11 mouse cellular contexts compared by ENCODE assay signal in genomic region chr10:127323131-127323855, GRCm38 (mm10). TPM values are rescaled to one million over a fixed set of nuclear protein-coding genes. Genes with fewer than 3 reads are reported as not detected.
DNase-seq lines count a peak whose midpoint lies in the region; ATAC-seq and TF ChIP-seq lines count a peak whose summit lies in the region.
"Had no signal": no experiment of that assay in that cellular context is flagged by ENCODE, and none has a peak within 500 bp of the region (broad histone marks: within the 10 kb centered on the region; RNA-seq: fewer than 3 reads in every experiment).

No protein-coding gene starts in this region.

- ATAC-seq in hematopoietic stem cell, adult 5-6 weeks (replicated peaks in 1 of 2; ENCODE audit: insufficient read depth in 1 of 2, low FRiP score in 2 of 2, low TSS enrichment in 1 of 2, low read depth in 1 of 2, poor library complexity in 2 of 2, severe bottlenecking in 2 of 2) = peak; percentile 23 to 57; a peak in 2 of 4 replicates

- H3K9ac ChIP-seq in heart, adult 2 months (ENCODE audit: low read depth, low read length) = no peak overlapping the region
- H3K9ac ChIP-seq: kidney, embryonic 15.5 days had no signal

- no peaks in the 10 kb centered on the region for H3K4me1 ChIP-seq in heart, adult 2 months (ENCODE audit: control insufficient read depth, insufficient read depth, low read length)
- peaks cover 29% of the 10 kb centered on the region for H3K4me1 ChIP-seq in heart, embryonic 10.5 days

- TF ChIP-seq POLR2A in heart, adult 2 months (IDR thresholded peaks at IDR 0.05; ENCODE audit: insufficient read depth, low read depth, low read length) = no peak

- H3K9me3 ChIP-seq in heart, embryonic 10.5 days = no peaks in the 10 kb centered on the region
- H3K9me3 ChIP-seq: kidney, embryonic 15.5 days had no signal

- no peak for TF ChIP-seq EP300 in heart, adult 2 months (IDR thresholded peaks at IDR 0.05; ENCODE audit: insufficient read depth, low read depth, low read length)

- no peaks in the 10 kb centered on the region for H3K36me3 ChIP-seq in heart, adult 2 months (ENCODE audit: control insufficient read depth, insufficient read depth, low read length)
- no peaks in the 10 kb centered on the region for H3K36me3 ChIP-seq in heart, embryonic 10.5 days
- peaks cover 22% of the 10 kb centered on the region; the same call in 1 of the 2 replicates for H3K36me3 ChIP-seq in macrophage (ENCODE audit: inconsistent target)
- H3K36me3 ChIP-seq: kidney, embryonic 15.5 days had no signal

- intact Hi-C loops in heart, adult 2 months (cut with DNase I) = no loop called here

- H3K4me3 ChIP-seq in heart, adult 2 months = no peak overlapping the region
- H3K4me3 ChIP-seq in heart, embryonic 10.5 days = no peak overlapping the region
- H3K4me3 ChIP-seq in macrophage (ENCODE audit: inconsistent target) = peak overlapping the region; percentile 79
- H3K4me3 ChIP-seq: kidney, embryonic 15.5 days had no signal

- H3K27me3 ChIP-seq in heart, adult 2 months (ENCODE audit: control insufficient read depth, insufficient read depth, low read length) = 0 out of 2 replicates have a peak, but pooled peaks cover 2% of the 10 kb centered on the region
- H3K27me3 ChIP-seq in heart, embryonic 10.5 days (ENCODE audit: insufficient read depth, poor library complexity, severe bottlenecking) = peaks cover 77% of the 10 kb centered on the region

- no peak for TF ChIP-seq CTCF in heart, adult 2 months (IDR thresholded peaks at IDR 0.05)

- WGBS in heart, adult 2 months = 59% methylated on average over 17 of the region's 17 CpGs
- WGBS in heart, embryonic 10.5 days = 62% methylated on average over 17 of the region's 17 CpGs
- WGBS in macrophage (ENCODE audit: missing documents) = 9% methylated on average over 17 of the region's 17 CpGs

- DNase-seq in heart, adult 2 months = peak in 1 of 2 experiments; percentile 63
- no peak for DNase-seq in heart, embryonic 10.5 days (ENCODE audit: low spot score)
- peak; percentile 69 to 71 for DNase-seq in B cell, adult 2 months
- no peak for DNase-seq in frontal cortex, adult 2 months (ENCODE audit: extremely low spot score in 1 of 2, low spot score in 1 of 2)
- DNase-seq in cerebellum, postnatal 10 days = no peak
- DNase-seq in adrenal gland, postnatal 10 days = no peak
- DNase-seq: gastrocnemius, postnatal 10 days had no signal

- H3K27ac ChIP-seq in heart, adult 2 months = peak overlapping the region; percentile 38; the same call in 1 of the 2 replicates
- no peak overlapping the region for H3K27ac ChIP-seq in heart, embryonic 10.5 days
- H3K27ac ChIP-seq in macrophage = peak overlapping the region; percentile 95
- H3K27ac ChIP-seq: kidney, embryonic 15.5 days had no signal

- H3K79me2 ChIP-seq in heart, adult 2 months (replicated peaks; ENCODE audit: control insufficient read depth, insufficient read depth, low read length) = no peaks in the 10 kb centered on the region
- peaks cover 13% of the 10 kb centered on the region for H3K79me2 ChIP-seq in macrophage (ENCODE audit: inconsistent target)

RNA-seq across cellular contexts. Expression of gene Arhgap9, which starts 1.5 kb away (rescaled TPM):
- total RNA-seq in heart, adult 2 months (2021) = 1 to 10 TPM; 2.3 to 2.4 TPM
- polyA plus RNA-seq in heart, adult 2 months (2012; rRNA removed) = 2.5 and 4.8 TPM in 2 replicates
- polyA plus RNA-seq in heart, embryonic 10.5 days (2016; fragmentation: Nextera tagmentation; extraction: Ambion mirVana) = 0.87 and 3.1 TPM in 2 replicates
- total RNA-seq in hematopoietic stem cell, adult 5-6 weeks (2017) = 29.5 and 43.7 TPM in 2 replicates
- 100 to 1,000 TPM in 9 of 26 experiments, 10 to 100 TPM in 16, 1 to 10 TPM in 1; 7.6 to 191 (median 75.7) TPM for total RNA-seq in macrophage (2018; cell fraction: chromatin; rRNA removed)
- total RNA-seq in macrophage (2018; cell fraction: cytosol; rRNA removed) = 100 to 1,000 TPM in 9 of 26 experiments, 10 to 100 TPM in 17; 57.0 to 121 (median 82.1) TPM
- 100 to 1,000 TPM in 4 of 26 experiments, 10 to 100 TPM in 22; 18.8 to 137 (median 66.9) TPM for total RNA-seq in macrophage (2018; cell fraction: nucleus; rRNA removed)
- 48.5 to 115 TPM (median 70.4 TPM) in 3 replicates for polyA plus RNA-seq in macrophage (2018)
- polyA plus RNA-seq in frontal cortex, adult 2 months (2012; rRNA removed) = 1.1 and 1.3 TPM in 2 replicates
- 1 to 10 TPM; 6.5 to 6.6 TPM for total RNA-seq in adrenal gland, postnatal 10 days (2021)

RNA-seq across cellular contexts. Expression of gene Mars, which starts 11.7 kb away (rescaled TPM):
- 10 to 100 TPM; 42.6 to 47.7 TPM for total RNA-seq in heart, adult 2 months (2021)
- polyA plus RNA-seq in heart, adult 2 months (2012; rRNA removed) = 36.6 and 51.3 TPM in 2 replicates
- polyA plus RNA-seq in heart, embryonic 10.5 days (2016; fragmentation: Nextera tagmentation; extraction: Ambion mirVana) = 119 and 140 TPM in 2 replicates
- 104 and 211 TPM in 2 replicates for total RNA-seq in hematopoietic stem cell, adult 5-6 weeks (2017)
- total RNA-seq in macrophage (2018; cell fraction: chromatin; rRNA removed) = 10 to 100 TPM in 24 of 26 experiments, 1 to 10 TPM in 2; 6.5 to 62.2 (median 30.8) TPM
- 10 to 100 TPM; 11.1 to 29.3 (median 22.8) TPM for total RNA-seq in macrophage (2018; cell fraction: cytosol; rRNA removed)
- total RNA-seq in macrophage (2018; cell fraction: nucleus; rRNA removed) = 10 to 100 TPM in 23 of 26 experiments, 1 to 10 TPM in 3; 7.3 to 42.5 (median 27.1) TPM
- polyA plus RNA-seq in macrophage (2018) = 19.9 to 28.8 TPM (median 20.2 TPM) in 3 replicates
- 63.1 and 81.8 TPM in 2 replicates for polyA plus RNA-seq in frontal cortex, adult 2 months (2012; rRNA removed)
- total RNA-seq in adrenal gland, postnatal 10 days (2021) = 10 to 100 TPM; 82.6 to 86.3 TPM

RNA-seq across cellular contexts. Expression of gene Gli1, which starts 18.5 kb away (rescaled TPM):
- total RNA-seq in heart, adult 2 months (2021) = under 1 TPM; 0.91 to 0.96 TPM
- polyA plus RNA-seq in heart, adult 2 months (2012; rRNA removed) = 2.4 and 3.2 TPM in 2 replicates
- 0.91 and 4.8 TPM in 2 replicates for polyA plus RNA-seq in heart, embryonic 10.5 days (2016; fragmentation: Nextera tagmentation; extraction: Ambion mirVana)
- not detected in 2 replicates for total RNA-seq in hematopoietic stem cell, adult 5-6 weeks (2017)
- not detected for total RNA-seq in macrophage (2018; cell fraction: chromatin; rRNA removed)
- total RNA-seq in macrophage (2018; cell fraction: cytosol; rRNA removed) = not detected
- under 1 TPM in 1 of 26 experiments, not detected in 25; 0.55 TPM for total RNA-seq in macrophage (2018; cell fraction: nucleus; rRNA removed)
- polyA plus RNA-seq in macrophage (2018) = not detected in 3 replicates
- 2.0 and 3.2 TPM in 2 replicates for polyA plus RNA-seq in frontal cortex, adult 2 months (2012; rRNA removed)
- 1 to 10 TPM; 5.2 to 5.6 TPM for total RNA-seq in adrenal gland, postnatal 10 days (2021)

RNA-seq across cellular contexts. Expression of gene Inhbe, which starts 30.9 kb away (rescaled TPM):
- not detected for total RNA-seq in heart, adult 2 months (2021)
- polyA plus RNA-seq in heart, adult 2 months (2012; rRNA removed) = not detected in 2 replicates
- 0.04 TPM in 1 of 2 replicates, not detected in the other for polyA plus RNA-seq in heart, embryonic 10.5 days (2016; fragmentation: Nextera tagmentation; extraction: Ambion mirVana)
- total RNA-seq in hematopoietic stem cell, adult 5-6 weeks (2017) = 0.13 TPM in 1 of 2 replicates, not detected in the other
- total RNA-seq in macrophage (2018; cell fraction: chromatin; rRNA removed) = not detected
- not detected for total RNA-seq in macrophage (2018; cell fraction: cytosol; rRNA removed)
- total RNA-seq in macrophage (2018; cell fraction: nucleus; rRNA removed) = under 1 TPM in 1 of 26 experiments, not detected in 25; 0.17 TPM
- polyA plus RNA-seq in macrophage (2018) = not detected in 3 replicates
- polyA plus RNA-seq in frontal cortex, adult 2 months (2012; rRNA removed) = 0.10 and 0.13 TPM in 2 replicates
- 1 to 10 TPM; 1.2 to 6.6 TPM for total RNA-seq in adrenal gland, postnatal 10 days (2021)
- total RNA-seq: gastrocnemius, postnatal 10 days had no signal
- polyA plus RNA-seq: embryonic facial prominence, embryonic 14.5 days; kidney, embryonic 15.5 days had no signal

RNA-seq across cellular contexts. Expression of gene Mbd6, which starts 34.5 kb away (rescaled TPM):
- total RNA-seq in heart, adult 2 months (2021) = 10 to 100 TPM; 19.2 to 20.4 TPM
- polyA plus RNA-seq in heart, adult 2 months (2012; rRNA removed) = 15.8 and 22.3 TPM in 2 replicates
- polyA plus RNA-seq in heart, embryonic 10.5 days (2016; fragmentation: Nextera tagmentation; extraction: Ambion mirVana) = 11.3 and 16.9 TPM in 2 replicates
- total RNA-seq in hematopoietic stem cell, adult 5-6 weeks (2017) = 5.9 and 6.3 TPM in 2 replicates
- 100 to 1,000 TPM in 25 of 26 experiments, 10 to 100 TPM in 1; 84.5 to 264 (median 195) TPM for total RNA-seq in macrophage (2018; cell fraction: chromatin; rRNA removed)
- total RNA-seq in macrophage (2018; cell fraction: cytosol; rRNA removed) = 10 to 100 TPM; 24.6 to 53.2 (median 34.6) TPM
- 100 to 1,000 TPM in 24 of 26 experiments, 10 to 100 TPM in 2; 88.1 to 233 (median 149) TPM for total RNA-seq in macrophage (2018; cell fraction: nucleus; rRNA removed)
- polyA plus RNA-seq in macrophage (2018) = 13.5 to 25.4 TPM (median 19.5 TPM) in 3 replicates
- 50.0 and 51.5 TPM in 2 replicates for polyA plus RNA-seq in frontal cortex, adult 2 months (2012; rRNA removed)
- 10 to 100 TPM; 42.9 to 66.4 TPM for total RNA-seq in adrenal gland, postnatal 10 days (2021)

Comparison
In these comparisons a context has a peak if more than half of its experiments do, and no peak if none do; other contexts are left out.
1. DNase-seq: peak in B cell, adult 2 months (2 of 2); none in heart, embryonic 10.5 days (single experiment), frontal cortex, adult 2 months (0 of 2), cerebellum, postnatal 10 days (0 of 2) and adrenal gland, postnatal 10 days (single experiment).